Mouse (Mus musculus) intestine, embryonic 14.5 days (tissue): ENCODE measurements at regions not wholly inside any gene's neighbourhood (a gene's known extent, or its start where the extent isn't known, plus 50 kb on each side); places are given as distances from the start of the nearest gene placed in this dataset.

Source experiments
- ATAC-seq: fragments of 200-750 bp; cut with Nextera tagmentation; replicated peaks from 2 replicates; pipeline ENCODE4 v1.8.0; 2017; ENCODE audit warnings: low read depth, moderate number of reproducible peaks, moderate TSS enrichment, moderate library complexity; ENCODE audit not compliant: low FRiP score, low TSS enrichment
- DNase-seq: peaks from one replicate; pipeline ENCODE4 v3.0.0-alpha.2; 2018; ENCODE audit warnings: low spot score
- H3K27ac ChIP-seq: fragments of 300-500 bp; sonication (generic); 2 replicates; pipeline ENCODE4 v1.5.1; 2014; ENCODE audit warnings: low read depth, mild to moderate bottlenecking, control low read depth
- H3K27me3 ChIP-seq: fragments of 300-500 bp; sonication (generic); replicated peaks from 2 replicates; pipeline ENCODE4 v1.6.1; 2014; ENCODE audit warnings: low read length, control low read depth; ENCODE audit not compliant: control insufficient read depth, insufficient read depth
- H3K36me3 ChIP-seq: fragments of 300-500 bp; sonication (generic); 2 replicates; pipeline ENCODE4 v1.6.1; 2014; ENCODE audit warnings: low read length, control low read depth; ENCODE audit not compliant: control insufficient read depth, insufficient read depth
- H3K4me1 ChIP-seq: fragments of 300-500 bp; sonication (generic); replicated peaks from 2 replicates; pipeline ENCODE4 v1.6.1; 2014; ENCODE audit warnings: low read length, control low read depth, mixed read lengths; ENCODE audit not compliant: control insufficient read depth, insufficient read depth
- H3K4me2 ChIP-seq: fragments of 300-500 bp; sonication (generic); 2 replicates; pipeline ENCODE4 v1.6.1; 2014; ENCODE audit warnings: low read length
- H3K4me3 ChIP-seq: fragments of 300-500 bp; sonication (generic); 2 replicates; pipeline ENCODE4 v1.5.1; 2014; ENCODE audit warnings: low read depth, low read length, control low read depth, mixed read lengths
- H3K9ac ChIP-seq: fragments of 300-500 bp; sonication (generic); 2 replicates; pipeline ENCODE4 v1.6.1; 2014; ENCODE audit warnings: mild to moderate bottlenecking, low read length
- H3K9me3 ChIP-seq: fragments of 300-500 bp; sonication (generic); 2 replicates; pipeline ENCODE4 v1.6.1; 2016; ENCODE audit warnings: low read length, control low read depth; ENCODE audit not compliant: control insufficient read depth
- WGBS: fragments of 180-500 bp; shearing (Covaris S2); extraction: QIAGEN DNeasy Blood & Tissue Kit; methylation state at CpG from one replicate; pipeline ENCODE4 v1.1.7; 2014; 5-methylcytosine and 5-hydroxymethylcytosine counted together

- ATAC-seq, result no peak
- Histone ChIP-seq H3K9ac (no peak overlapping the region), H3K4me1 (no peaks in the 10 kb centered on the region), H3K36me3 (no peaks in the 10 kb centered on the region), H3K27me3 (no peaks in the 10 kb centered on the region), H3K4me3 (no peak overlapping the region), H3K27ac (no peak overlapping the region), H3K4me2 (no peak overlapping the region), H3K9me3 (no peaks in the 10 kb centered on the region)
- no peak for DNase-seq
Measured at GRCm38 (mm10) chr15:70744239-70744638, 3090.1 kb upstream of the Gm6569 start.

GRCm38 (mm10) chr15:70764045-70764444 lies 3070.3 kb upstream of the Gm6569 start:
- Histone ChIP-seq H3K36me3 (no peaks in the 10 kb centered on the region), H3K27me3 (no peaks in the 10 kb centered on the region), H3K4me3 (no peak overlapping the region), H3K27ac (no peak overlapping the region), H3K4me2 (no peak overlapping the region), H3K9me3 (no peaks in the 10 kb centered on the region), H3K4me1 (no peaks in the 10 kb centered on the region), H3K9ac (no peak overlapping the region)
- DNase-seq, result no peak
- no peak for ATAC-seq
- WGBS, result 24% methylated on average over 1 of the region's 1 CpGs

GRCm38 (mm10) chr15:70764513-70764912 lies 3069.8 kb upstream of the Gm6569 start:
- H3K27me3 ChIP-seq, result no peaks in the 10 kb centered on the region
- H3K36me3 ChIP-seq, result no peaks in the 10 kb centered on the region
- no peak overlapping the region for H3K4me2 ChIP-seq
- DNase-seq, result no peak
- no peak overlapping the region for H3K9ac ChIP-seq
- 68% methylated on average over 1 of the region's 1 CpGs for WGBS
- H3K9me3 ChIP-seq, result no peaks in the 10 kb centered on the region
- H3K27ac ChIP-seq, result no peak overlapping the region
- no peak for ATAC-seq
- H3K4me1 ChIP-seq, result no peaks in the 10 kb centered on the region
- no peak overlapping the region for H3K4me3 ChIP-seq

GRCm38 (mm10) chr15:70765471-70765870 lies 3068.9 kb upstream of the Gm6569 start:
- no peak for DNase-seq
- Histone ChIP-seq H3K36me3 (no peaks in the 10 kb centered on the region), H3K9ac (no peak overlapping the region), H3K27me3 (no peaks in the 10 kb centered on the region), H3K9me3 (no peaks in the 10 kb centered on the region), H3K4me3 (no peak overlapping the region), H3K4me1 (no peaks in the 10 kb centered on the region), H3K4me2 (no peak overlapping the region), H3K27ac (no peak overlapping the region)
- no peak for ATAC-seq
